ENCODE assay signal across 7 mouse cellular contexts in genomic region chr7:141461521-141462332, GRCm38 (mm10). TPM values are rescaled to one million over a fixed set of nuclear protein-coding genes. Genes with fewer than 3 reads are reported as not detected.
DNase-seq lines count a peak whose midpoint lies in the region; ATAC-seq and TF ChIP-seq lines count a peak whose summit lies in the region.

No protein-coding gene starts in this region.

- no peak for TF ChIP-seq POLR2A in embryonic fibroblast, embryonic 13.5 days (IDR thresholded peaks at IDR 0.05; ENCODE audit: low read depth, low read length)

- TF ChIP-seq EP300 in stomach, postnatal 0 days (optimal IDR thresholded peaks at IDR 0.05) = no peak

- whole genome bisulfite sequencing in hindbrain, embryonic 16.5 days = 2% methylated on average over 48 of the region's 59 CpGs
- 3% methylated on average over 59 of the region's 59 CpGs for WGBS in lung, embryonic 15.5 days
- WGBS in stomach, postnatal 0 days = 3% methylated on average over 56 of the region's 59 CpGs

- peak overlapping the region; percentile 65 for H3K9ac ChIP-seq in hindbrain, embryonic 16.5 days (ENCODE audit: low read depth, low read length)
- H3K9ac ChIP-seq in lung, embryonic 15.5 days = peak overlapping the region; percentile 61
- H3K9ac ChIP-seq in stomach, postnatal 0 days (ENCODE audit: low read length) = peak overlapping the region; percentile 64

- DNase-seq in thymus, postnatal 14 days = peak; percentile 29
- DNase-seq in thymus, adult 18-20 months = no peak
- peak; percentile 71 for DNase-seq in stomach, postnatal 0 days (ENCODE audit: low spot score)
- no peak for DNase-seq in urinary bladder, postnatal 4 days (ENCODE audit: low spot score in 2 of 2)

- peaks cover 56% of the 10 kb centered on the region for H3K27me3 ChIP-seq in hindbrain, embryonic 16.5 days (replicated peaks; ENCODE audit: control insufficient read depth, insufficient read depth, low read length)
- H3K27me3 ChIP-seq in lung, embryonic 15.5 days = peaks cover 55% of the 10 kb centered on the region
- 0 out of 2 replicates have a peak, but pooled peaks cover 2% of the 10 kb centered on the region for H3K27me3 ChIP-seq in stomach, postnatal 0 days (ENCODE audit: control insufficient read depth, insufficient read depth, low read length)

- peak overlapping the region; percentile 81 for H3K4me2 ChIP-seq in hindbrain, embryonic 16.5 days (ENCODE audit: low read length)
- peak overlapping the region; percentile 91 for H3K4me2 ChIP-seq in lung, embryonic 15.5 days
- peak overlapping the region; percentile 72 for H3K4me2 ChIP-seq in stomach, postnatal 0 days (replicated peaks; ENCODE audit: low read depth)

- H3K4me1 ChIP-seq in embryonic fibroblast, embryonic 13.5 days (ENCODE audit: control insufficient read depth, insufficient read depth, low read length) = peaks cover 11% of the 10 kb centered on the region; the same call in 1 of the 2 replicates
- H3K4me1 ChIP-seq in hindbrain, embryonic 16.5 days (ENCODE audit: control insufficient read depth, insufficient read depth, low read depth, low read length) = peaks cover 16% of the 10 kb centered on the region
- H3K4me1 ChIP-seq in lung, embryonic 15.5 days = peaks cover 62% of the 10 kb centered on the region
- peaks cover 12% of the 10 kb centered on the region for H3K4me1 ChIP-seq in stomach, postnatal 0 days (replicated peaks; ENCODE audit: control insufficient read depth, insufficient read depth)

- no peak overlapping the region for H3K27ac ChIP-seq in embryonic fibroblast, embryonic 13.5 days (ENCODE audit: insufficient read depth, low read length)
- H3K27ac ChIP-seq in hindbrain, embryonic 16.5 days (ENCODE audit: low read depth, low read length) = no peak overlapping the region
- peak overlapping the region; percentile 53 for H3K27ac ChIP-seq in lung, embryonic 15.5 days
- H3K27ac ChIP-seq in stomach, postnatal 0 days (replicated peaks) = peak overlapping the region; percentile 70; the same call in 1 of the 2 replicates

- no peak for ATAC-seq in hindbrain, embryonic 16.5 days
- ATAC-seq in lung, embryonic 15.5 days (ENCODE audit: borderline replicate concordance, extremely low read depth, low FRiP score, low TSS enrichment) = no peak
- ATAC-seq in stomach, postnatal 0 days (ENCODE audit: low FRiP score, low TSS enrichment) = 0 out of 2 replicates have a peak, but pooled peaks have one; percentile 0

- no peak for TF ChIP-seq CTCF in embryonic fibroblast, embryonic 13.5 days (IDR thresholded peaks at IDR 0.05; ENCODE audit: borderline replicate concordance, insufficient read depth, low read length)
- TF ChIP-seq CTCF in stomach, postnatal 0 days (IDR thresholded peaks at IDR 0.05; ENCODE audit: low read depth) = peak; percentile 47

- H3K36me3 ChIP-seq in hindbrain, embryonic 16.5 days (ENCODE audit: control insufficient read depth, insufficient read depth, low read length) = peaks cover 3% of the 10 kb centered on the region; the same call in 1 of the 2 replicates
- 0 out of 2 replicates have a peak, but pooled peaks cover 3% of the 10 kb centered on the region for H3K36me3 ChIP-seq in lung, embryonic 15.5 days
- H3K36me3 ChIP-seq in stomach, postnatal 0 days (ENCODE audit: control insufficient read depth, insufficient read depth, low read length) = peaks cover 3% of the 10 kb centered on the region; the same call in 1 of the 2 replicates

- H3K4me3 ChIP-seq in embryonic fibroblast, embryonic 13.5 days (ENCODE audit: insufficient read depth, low read length) = peak overlapping the region; percentile 33
- peak overlapping the region; percentile 46 for H3K4me3 ChIP-seq in hindbrain, embryonic 16.5 days (ENCODE audit: low read length)
- H3K4me3 ChIP-seq in lung, embryonic 15.5 days = peak overlapping the region; percentile 51
- H3K4me3 ChIP-seq in stomach, postnatal 0 days (ENCODE audit: low read depth, low read length) = peak overlapping the region; percentile 48

- no peaks in the 10 kb centered on the region for H3K9me3 ChIP-seq in hindbrain, embryonic 16.5 days (ENCODE audit: control insufficient read depth, low read length)
- no peaks in the 10 kb centered on the region for H3K9me3 ChIP-seq in lung, embryonic 15.5 days
- H3K9me3 ChIP-seq in stomach, postnatal 0 days (ENCODE audit: control insufficient read depth, low read length) = no peaks in the 10 kb centered on the region

RNA-seq across cellular contexts. Expression of gene Cracr2b, which starts 0.8 kb away (rescaled TPM):
- polyA plus RNA-seq in embryonic fibroblast, embryonic 13.5 days (2011; ENCODE audit: insufficient read length, low read depth, missing spikeins) = 1.3 and 2.7 TPM in 2 replicates
- polyA plus RNA-seq in hindbrain, embryonic 16.5 days (2015; fragmentation: Nextera tagmentation; extraction: Ambion mirVana) = 7.9 and 10.8 TPM in 2 replicates
- 35.6 and 40.8 TPM in 2 replicates for polyA plus RNA-seq in lung, embryonic 15.5 days (2015; fragmentation: Nextera tagmentation; extraction: Ambion mirVana)
- 20.8 and 23.5 TPM in 2 replicates for polyA plus RNA-seq in stomach, postnatal 0 days (2015; fragmentation: Nextera tagmentation; extraction: Ambion mirVana)

RNA-seq across cellular contexts. Expression of gene Cd151, which starts 5.5 kb away (rescaled TPM):
- 58.4 and 94.0 TPM in 2 replicates for polyA plus RNA-seq in embryonic fibroblast, embryonic 13.5 days (2011; ENCODE audit: insufficient read length, low read depth, missing spikeins)
- polyA plus RNA-seq in hindbrain, embryonic 16.5 days (2015; fragmentation: Nextera tagmentation; extraction: Ambion mirVana) = 23.0 and 24.7 TPM in 2 replicates
- polyA plus RNA-seq in lung, embryonic 15.5 days (2015; fragmentation: Nextera tagmentation; extraction: Ambion mirVana) = 24.4 and 30.7 TPM in 2 replicates
- polyA plus RNA-seq in stomach, postnatal 0 days (2015; fragmentation: Nextera tagmentation; extraction: Ambion mirVana) = 22.6 and 27.5 TPM in 2 replicates

RNA-seq across cellular contexts. Expression of gene Pnpla2, which starts 6.7 kb away (rescaled TPM):
- polyA plus RNA-seq in embryonic fibroblast, embryonic 13.5 days (2011; ENCODE audit: insufficient read length, low read depth, missing spikeins) = 18.9 and 26.7 TPM in 2 replicates
- polyA plus RNA-seq in hindbrain, embryonic 16.5 days (2015; fragmentation: Nextera tagmentation; extraction: Ambion mirVana) = 20.0 and 20.9 TPM in 2 replicates
- 35.9 and 41.6 TPM in 2 replicates for polyA plus RNA-seq in lung, embryonic 15.5 days (2015; fragmentation: Nextera tagmentation; extraction: Ambion mirVana)
- polyA plus RNA-seq in stomach, postnatal 0 days (2015; fragmentation: Nextera tagmentation; extraction: Ambion mirVana) = 82.1 and 88.0 TPM in 2 replicates

RNA-seq across cellular contexts. Expression of gene Polr2l, which starts 13.2 kb away (rescaled TPM):
- 13.1 and 24.1 TPM in 2 replicates for polyA plus RNA-seq in embryonic fibroblast, embryonic 13.5 days (2011; ENCODE audit: insufficient read length, low read depth, missing spikeins)
- polyA plus RNA-seq in hindbrain, embryonic 16.5 days (2015; fragmentation: Nextera tagmentation; extraction: Ambion mirVana) = 72.4 and 75.8 TPM in 2 replicates
- 66.9 and 69.2 TPM in 2 replicates for polyA plus RNA-seq in lung, embryonic 15.5 days (2015; fragmentation: Nextera tagmentation; extraction: Ambion mirVana)
- 53.4 and 60.2 TPM in 2 replicates for polyA plus RNA-seq in stomach, postnatal 0 days (2015; fragmentation: Nextera tagmentation; extraction: Ambion mirVana)

RNA-seq across cellular contexts. Expression of gene Tspan4, which starts 13.3 kb away (rescaled TPM):
- 184 and 207 TPM in 2 replicates for polyA plus RNA-seq in embryonic fibroblast, embryonic 13.5 days (2011; ENCODE audit: insufficient read length, low read depth, missing spikeins)
- 68.3 and 71.0 TPM in 2 replicates for polyA plus RNA-seq in hindbrain, embryonic 16.5 days (2015; fragmentation: Nextera tagmentation; extraction: Ambion mirVana)
- polyA plus RNA-seq in lung, embryonic 15.5 days (2015; fragmentation: Nextera tagmentation; extraction: Ambion mirVana) = 96.9 and 100 TPM in 2 replicates
- 56.9 and 58.7 TPM in 2 replicates for polyA plus RNA-seq in stomach, postnatal 0 days (2015; fragmentation: Nextera tagmentation; extraction: Ambion mirVana)

Comparison
In these comparisons a context has a peak if more than half of its experiments do, and no peak if none do; other contexts are left out.
1. DNase-seq: peak in thymus, postnatal 14 days (single experiment) and stomach, postnatal 0 days (single experiment); none in thymus, adult 18-20 months (0 of 2) and urinary bladder, postnatal 4 days (0 of 2).
2. H3K27ac ChIP-seq: peak in lung, embryonic 15.5 days (single experiment) and stomach, postnatal 0 days (single experiment); none in embryonic fibroblast, embryonic 13.5 days (single experiment) and hindbrain, embryonic 16.5 days (single experiment).
3. Peak in every context shown above with its lines, with median percentiles within 50 percentile points of each other: H3K4me3 ChIP-seq, H3K4me2 ChIP-seq and H3K9ac ChIP-seq.